Mouse (Mus musculus): ENCODE data around the gene Disc1.

GRCm38 (mm10) chr8:125053505-125054435 is at the start of gene Disc1:
- TF ChIP-seq CTCF (IDR thresholded peaks at IDR 0.05; ENCODE audit: extremely low read depth, insufficient read depth, insufficient read length, insufficient replicate concordance), result no peak
- TF ChIP-seq POLR2A (IDR thresholded peaks at IDR 0.05; ENCODE audit: low read depth, low read length), result no peak
